Mouse (Mus musculus) gastrocnemius, postnatal 36 days (tissue): ENCODE results near the gene Mgat4c. TPM values are rescaled to one million over a fixed set of nuclear protein-coding genes. Genes with fewer than 3 reads are reported as not detected.
"Not testable (repeated sequence)": the region's sequence is repeated elsewhere in the genome, so short reads cannot be mapped to it uniquely, and the experiment has no call there.

Source experiments
- DNase-seq, 2 experiments: peaks; one replicate each; pipeline ENCODE4 v3.0.0; 2022
- intact Hi-C: fragments of 180-260 bp; cut with DNase I; formaldehyde crosslinking; loops from one replicate; pipeline ENCODE4 v1.15.1; 2025
- total RNA-seq, 2 experiments: library from RNA; stranded (reverse); gene quantifications; 2 replicates each; pipeline ENCODE4 v1.2.3; 2021

Mgat4c gene
- total RNA-seq, 2 experiments from 2014 or later = not detected

DNA sequence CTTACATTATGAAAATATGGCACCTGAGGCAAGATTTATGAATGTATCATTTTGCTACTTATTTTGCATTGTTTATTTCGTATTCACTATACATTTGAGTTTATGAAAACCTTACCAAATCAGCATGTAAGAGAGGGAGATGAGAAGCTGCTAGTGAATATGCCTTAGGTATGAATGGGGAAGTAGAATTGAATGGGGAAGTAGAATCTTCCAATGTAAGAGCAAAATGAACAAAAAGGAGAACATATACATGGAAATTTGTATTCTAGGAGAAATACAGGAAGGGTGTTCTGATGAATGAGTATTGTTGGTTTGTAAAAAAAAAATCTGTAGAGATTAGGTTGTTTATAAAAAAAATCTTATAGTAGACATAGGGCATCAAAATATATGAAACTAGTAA is 441.9 kb downstream of the Mgat4c start:
- intact Hi-C loops = no loop called here
- no peak for DNase-seq

DNA sequence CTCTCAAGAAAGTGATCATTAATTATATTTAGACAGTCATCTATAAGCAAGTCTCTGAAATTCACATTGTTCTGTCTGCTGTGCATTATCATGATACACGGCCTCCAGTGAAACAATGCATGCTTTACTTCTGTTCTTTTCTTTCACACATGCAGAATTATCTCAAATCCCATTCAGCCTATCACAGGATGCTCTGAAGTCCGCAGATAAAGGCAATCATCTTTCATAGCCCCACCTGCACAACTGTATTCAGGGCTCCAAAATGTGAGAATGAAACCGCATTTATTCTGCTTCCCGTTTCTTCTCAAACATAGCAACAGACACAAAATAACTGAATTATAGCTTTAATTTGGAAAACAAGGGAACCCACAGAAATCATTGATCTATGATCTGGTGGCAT is 446.1 kb downstream of the Mgat4c start:
- no peak for DNase-seq
- intact Hi-C loops = no loop called here

DNA sequence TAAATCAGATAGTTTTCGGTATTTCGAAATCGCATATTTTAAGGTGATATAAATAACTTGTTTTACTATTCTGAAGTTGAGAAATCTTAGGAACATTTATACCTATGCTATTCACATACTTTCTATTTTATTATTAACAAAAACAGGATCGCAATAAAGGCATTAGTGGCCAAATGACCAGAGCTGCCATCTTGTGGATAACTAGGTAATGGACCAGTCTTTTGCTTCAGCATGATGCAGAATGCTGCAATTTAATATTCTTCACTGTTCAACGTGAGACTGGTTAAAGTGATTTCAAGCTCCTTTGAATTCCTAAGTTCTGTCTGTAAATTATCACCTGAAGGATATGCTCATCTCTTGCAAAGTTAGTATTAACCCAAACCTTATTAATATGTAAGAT is 473.6 kb downstream of the Mgat4c start:
- intact Hi-C loops = no loop called here
- no peak for DNase-seq

DNA sequence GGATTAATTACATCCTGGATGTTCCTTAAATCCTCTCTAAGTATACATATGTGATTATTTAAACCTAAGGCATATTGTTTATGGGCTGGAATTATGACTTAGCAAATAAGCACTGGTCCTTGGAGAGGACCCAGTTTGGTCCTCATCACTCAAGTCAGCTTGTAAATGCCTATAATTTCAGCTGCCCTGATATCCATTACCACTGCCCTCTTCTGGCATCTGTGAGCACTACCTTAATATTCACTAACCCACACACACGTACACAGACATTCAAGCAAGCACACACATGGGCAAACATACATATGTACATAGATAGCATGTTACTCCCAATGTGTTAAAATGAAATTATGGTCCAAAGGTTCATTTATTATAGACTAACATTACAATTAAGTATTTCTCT is 474.6 kb downstream of the Mgat4c start:
- no peak for DNase-seq
- intact Hi-C loops = no loop called here

DNA sequence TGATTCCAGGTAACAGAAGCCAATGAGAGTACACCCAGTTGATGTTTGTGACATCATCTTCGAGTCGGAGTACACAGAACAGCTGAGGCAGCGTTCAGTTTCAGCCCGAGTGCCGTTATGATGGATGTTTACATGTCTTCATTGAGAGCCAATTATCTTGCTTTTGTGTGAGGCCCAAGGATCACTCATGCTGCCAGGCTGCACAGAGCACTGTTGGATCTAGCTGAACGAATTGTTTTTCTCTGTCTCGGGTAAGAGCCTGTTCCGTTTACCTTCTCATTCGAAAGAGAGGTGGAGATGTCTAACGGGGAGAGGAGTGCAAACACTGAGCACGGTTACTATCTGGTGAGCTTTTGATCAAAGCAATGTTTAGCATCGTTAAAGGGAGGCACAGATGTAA is 477.5 kb downstream of the Mgat4c start:
- no peak for DNase-seq
- intact Hi-C loops = no loop called here

DNA sequence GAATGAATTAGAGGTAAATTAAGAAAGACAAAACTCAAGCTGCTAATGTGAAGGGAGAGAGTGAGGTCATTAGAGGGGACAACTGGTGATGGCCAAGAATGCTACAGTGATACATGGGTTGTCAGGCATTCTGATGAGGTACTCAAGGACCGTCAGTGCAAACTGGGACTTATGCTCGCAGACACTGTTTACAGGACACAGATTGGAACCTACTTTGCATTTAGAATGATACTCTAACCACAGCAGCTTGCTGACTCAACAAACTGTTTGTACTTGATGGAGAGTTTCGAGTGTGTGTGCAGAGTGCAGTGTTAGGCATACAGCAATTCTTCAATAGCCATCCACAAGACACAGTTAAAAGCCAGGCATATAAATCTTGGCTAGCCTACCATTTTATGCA is 503.4 kb downstream of the Mgat4c start:
- intact Hi-C loops = no loop called here
- no peak for DNase-seq

DNA sequence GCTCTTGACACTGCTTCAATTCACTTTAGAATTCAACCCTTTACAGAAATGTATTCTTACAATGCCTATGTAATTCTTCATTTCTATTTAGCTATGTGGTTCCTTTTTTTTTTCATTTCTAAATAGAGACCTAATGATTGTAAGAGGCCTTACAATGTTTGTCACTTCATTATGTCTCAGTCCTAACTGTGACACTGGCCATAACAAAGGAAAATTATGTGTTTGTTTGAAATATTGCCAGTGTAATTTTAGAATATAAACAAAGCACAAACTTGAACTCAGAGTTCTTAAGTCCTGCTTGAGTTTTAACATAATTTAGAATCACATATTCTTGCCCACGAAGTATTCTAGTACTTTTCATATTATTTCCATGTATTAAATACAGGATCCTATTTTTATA is 510.4 kb downstream of the Mgat4c start:
- no peak for DNase-seq
- intact Hi-C loops = no loop called here

DNA sequence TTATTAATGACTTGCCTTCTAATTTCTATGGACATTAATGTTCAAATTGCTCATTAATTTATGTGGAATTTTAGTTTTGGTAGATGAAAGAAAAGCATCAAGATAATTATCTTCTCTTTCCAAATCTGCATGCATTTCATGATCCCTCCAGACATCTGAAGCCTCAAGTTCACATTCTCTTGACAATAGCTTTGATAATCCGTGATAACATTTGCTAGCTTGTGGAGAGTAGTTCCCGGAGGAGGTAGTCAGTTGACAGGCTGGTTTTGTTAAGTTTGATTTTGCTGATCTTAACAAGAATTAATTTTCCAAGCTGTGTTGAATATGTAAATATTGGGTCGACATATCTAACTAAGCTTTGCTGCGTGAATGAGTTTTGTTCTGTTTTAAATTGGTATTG is 515.6 kb downstream of the Mgat4c start:
- DNase-seq = no peak
- intact Hi-C loops = no loop called here

DNA sequence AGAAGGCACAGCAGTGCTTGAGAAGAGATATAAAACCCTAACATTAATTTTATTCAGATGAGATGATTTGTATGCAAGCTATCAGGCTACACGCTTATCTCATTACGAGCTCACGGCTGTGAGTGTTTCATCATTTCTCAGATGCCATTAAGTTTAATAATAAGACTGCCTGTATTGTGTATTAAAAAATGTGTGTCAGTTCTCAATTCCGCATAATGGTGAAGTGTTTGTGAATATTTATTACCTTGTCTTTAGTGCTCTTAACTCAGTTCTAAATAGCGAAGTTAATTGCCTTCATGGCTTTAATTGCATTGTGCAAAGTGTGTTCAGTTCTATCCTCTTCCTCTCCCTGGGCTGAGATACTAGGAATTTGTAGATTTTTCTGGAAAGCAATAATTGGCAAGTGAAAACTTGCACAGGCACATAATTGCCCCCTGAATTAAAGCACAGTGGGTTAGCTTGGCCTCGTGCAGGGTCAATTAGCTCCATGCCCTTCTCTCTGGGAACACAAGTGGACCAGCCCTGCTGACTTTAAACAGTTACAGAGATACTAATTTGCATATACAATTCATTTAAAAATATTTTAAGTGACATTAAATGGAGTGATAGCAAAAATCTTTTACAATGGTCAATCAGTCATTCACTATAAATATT is 557.4 kb downstream of the Mgat4c start:
- intact Hi-C loops = no loop called here
- DNase-seq = no peak

DNA sequence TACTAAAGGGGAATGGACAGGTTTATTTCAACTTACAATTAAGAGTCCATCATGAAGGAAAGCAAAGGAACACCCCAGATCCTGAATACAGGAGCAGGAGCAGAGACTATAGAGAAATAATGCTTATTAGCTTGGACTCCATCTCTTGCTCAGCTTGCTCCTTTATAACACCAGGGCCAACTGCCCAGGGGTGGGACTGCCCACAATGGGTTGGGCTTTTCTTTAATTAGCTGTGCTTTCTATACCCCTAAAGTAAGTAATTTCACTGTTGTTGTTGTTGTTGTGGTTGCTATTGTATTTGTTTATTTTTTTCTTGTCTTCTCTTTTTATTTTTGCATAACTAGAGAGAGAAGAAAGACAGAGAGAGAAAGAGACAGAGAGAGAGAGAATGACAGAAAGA is 562.6 kb downstream of the Mgat4c start:
- intact Hi-C loops = no loop called here
- no peak for DNase-seq

DNA sequence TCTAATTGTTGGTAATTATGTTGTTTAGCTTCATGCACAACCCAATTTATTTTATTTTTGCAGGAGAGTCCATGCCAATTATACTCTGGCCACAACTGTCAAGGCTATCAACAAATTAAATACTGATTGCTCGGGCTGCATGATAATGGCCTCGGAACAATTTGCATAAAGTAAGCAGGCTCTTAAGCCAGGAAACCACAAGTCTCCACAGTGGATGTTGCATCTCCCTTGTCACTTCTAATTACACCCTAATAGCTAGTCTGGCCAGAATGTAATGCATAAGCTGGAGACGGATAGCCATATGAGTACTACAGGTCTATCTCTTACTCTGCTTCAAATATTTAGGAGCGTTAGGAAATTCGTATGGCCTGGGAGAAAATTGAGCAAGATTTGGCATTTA is 563.3 kb downstream of the Mgat4c start:
- intact Hi-C loops = no loop called here
- DNase-seq = no peak

DNA sequence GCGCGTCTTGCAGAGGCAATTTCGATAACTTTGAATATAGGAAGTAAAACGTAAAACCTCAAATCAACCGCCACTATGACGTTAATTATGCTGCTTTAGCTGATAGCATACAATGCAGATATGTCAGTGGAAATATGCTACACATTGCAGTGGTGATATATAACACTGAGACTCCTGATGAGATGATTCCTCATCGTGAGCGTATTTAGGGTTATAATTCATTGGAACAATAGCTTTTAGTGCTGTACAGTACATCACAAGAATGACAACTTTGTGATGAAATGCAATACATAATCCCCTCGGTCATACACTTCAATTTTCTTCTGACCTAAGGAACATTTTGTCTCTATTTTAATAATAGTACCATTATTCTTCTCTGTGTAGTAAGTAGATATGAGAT is 564.0 kb downstream of the Mgat4c start:
- DNase-seq = no peak
- intact Hi-C loops = no loop called here

DNA sequence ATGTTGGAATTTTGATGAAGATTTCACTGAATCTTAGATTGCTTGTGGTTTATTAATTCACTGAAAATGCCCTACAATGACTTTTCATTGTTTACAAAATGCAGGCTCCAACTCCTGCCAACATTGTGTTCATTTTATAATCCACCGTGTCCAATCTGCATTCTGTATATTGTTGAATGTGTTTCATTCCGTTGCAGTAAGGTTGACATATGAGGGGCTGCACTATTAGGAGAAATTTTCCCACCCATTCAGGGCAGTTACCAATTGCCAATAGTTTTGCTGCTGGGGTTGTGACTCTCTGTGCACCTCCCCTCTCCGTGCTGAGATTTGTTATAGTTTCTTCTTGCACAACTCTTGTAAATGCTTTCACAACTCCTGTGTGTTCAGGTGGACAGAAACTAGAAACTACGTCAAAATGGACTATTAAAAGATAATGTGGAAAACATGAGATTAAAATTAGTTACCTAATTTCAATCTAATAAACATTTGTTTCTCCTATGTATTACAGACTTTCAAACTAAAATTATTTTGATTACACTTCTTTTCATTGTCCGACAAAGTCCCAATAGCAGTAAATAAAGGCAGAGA is 627.7 kb downstream of the Mgat4c start:
- intact Hi-C loops = no loop called here

DNA sequence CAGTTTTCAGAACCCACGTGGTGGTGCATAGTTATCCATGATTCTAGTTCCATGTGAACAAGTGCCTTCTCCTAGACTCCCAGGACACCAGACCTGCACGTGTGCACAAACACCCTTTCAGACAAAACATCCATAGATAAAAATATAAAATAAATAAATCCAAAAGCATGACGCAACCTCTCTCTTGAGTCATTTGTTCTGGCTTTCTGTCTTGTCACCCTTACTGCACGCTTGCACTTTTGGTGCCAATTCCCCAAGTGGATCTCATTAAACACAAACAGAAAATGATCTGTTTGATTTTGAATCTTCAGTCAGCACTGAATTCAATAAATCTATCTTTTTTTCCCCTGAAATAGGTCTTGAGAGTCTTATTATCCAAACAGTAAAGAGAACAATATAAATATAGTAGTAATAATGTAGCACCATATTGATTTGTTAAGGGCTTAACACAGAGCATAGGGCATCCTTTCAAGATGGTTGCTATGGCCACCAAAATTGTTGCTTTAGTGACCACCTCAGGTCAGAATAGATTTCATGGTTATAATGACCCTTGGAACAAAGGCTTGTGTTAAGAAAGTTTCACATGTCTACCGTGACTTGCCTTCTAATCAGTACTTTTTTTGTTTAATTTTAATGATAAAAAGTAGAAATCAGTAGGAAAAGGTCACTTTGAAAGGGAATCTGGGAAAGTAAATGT is 684.5 kb downstream of the Mgat4c start:
- intact Hi-C loops = no loop called here
- DNase-seq = no peak

More for the DNA sequence above, 627.7 kb downstream of the Mgat4c start:
- DNase-seq = no peak

DNA sequence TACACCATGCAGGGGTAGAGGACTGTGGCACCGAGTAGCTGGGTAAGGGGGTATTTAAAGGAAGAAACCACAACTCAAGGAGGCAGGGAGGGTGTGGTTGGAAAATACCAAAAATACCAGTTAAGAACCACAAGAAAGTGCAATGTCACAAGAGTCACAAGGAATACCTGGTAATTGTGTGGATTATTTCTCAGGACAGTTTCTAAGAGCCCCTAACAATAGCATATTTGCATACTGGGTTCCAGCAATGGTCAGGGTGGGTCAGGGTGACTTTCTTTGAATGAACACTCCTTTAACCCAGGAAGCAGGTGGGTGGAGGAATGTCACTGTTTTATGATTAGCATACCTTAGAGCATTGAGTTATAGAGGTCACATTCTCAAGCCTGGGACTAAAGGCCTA is 689.3 kb downstream of the Mgat4c start:
- DNase-seq = no peak
- intact Hi-C loops = no loop called here

DNA sequence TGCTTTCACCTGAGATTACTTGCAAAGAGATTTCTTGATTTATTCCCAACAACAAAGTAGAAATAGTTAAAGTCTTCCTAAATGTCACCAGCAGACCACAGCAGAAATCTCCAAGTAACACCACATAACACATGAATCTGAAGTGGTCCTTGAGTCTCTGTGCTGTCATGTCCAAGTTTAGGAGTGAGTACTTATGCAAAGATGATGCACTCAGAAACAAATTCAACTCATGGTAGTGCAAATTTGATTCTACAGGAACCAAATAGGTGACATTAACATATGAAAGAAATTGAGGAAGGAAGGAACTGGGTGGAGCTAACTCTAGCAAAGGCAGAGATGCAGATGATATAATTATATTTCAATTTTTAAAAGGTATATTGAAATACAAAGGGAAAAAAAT is 690.8 kb downstream of the Mgat4c start:
- no peak for DNase-seq
- intact Hi-C loops = no loop called here

DNA sequence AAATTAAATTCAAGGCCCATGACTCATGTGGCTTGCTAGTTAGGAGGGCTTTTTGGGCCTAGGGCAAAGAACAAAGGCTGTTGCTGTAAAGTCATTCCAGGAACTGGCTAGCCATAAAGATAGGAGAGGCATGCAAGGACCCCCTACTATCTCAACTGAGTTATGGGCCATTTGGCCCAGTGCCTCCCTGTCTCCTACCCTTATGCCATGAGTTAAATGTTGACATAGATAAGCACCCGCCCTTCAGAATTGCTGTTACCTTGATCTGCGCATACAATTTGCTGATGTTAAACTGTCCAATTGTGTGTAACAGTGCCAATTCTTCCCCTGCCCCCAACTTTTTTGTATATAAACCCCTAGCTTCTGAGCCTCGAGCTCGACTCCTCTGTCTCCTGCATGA is 692.8 kb downstream of the Mgat4c start:
- intact Hi-C loops = no loop called here
- no peak for DNase-seq

DNA sequence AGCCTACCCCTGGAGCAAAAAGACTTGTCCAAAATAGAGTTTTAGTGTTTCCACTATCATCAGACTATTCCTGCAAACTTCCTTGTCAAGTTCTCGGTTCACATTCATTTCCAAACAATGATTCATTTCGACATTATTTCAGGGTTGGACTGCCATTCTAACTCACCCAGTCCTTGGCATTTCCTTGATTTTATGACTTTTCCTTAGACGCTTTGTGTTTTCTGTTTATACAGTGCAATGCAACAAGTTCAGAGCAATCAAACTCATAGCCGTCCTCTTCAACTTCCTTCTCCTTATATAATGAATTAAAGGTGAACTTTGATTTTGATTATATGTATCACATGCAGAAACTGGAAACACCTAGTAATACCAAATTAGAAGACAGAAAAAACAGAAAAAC is 696.1 kb downstream of the Mgat4c start:
- no peak for DNase-seq
- intact Hi-C loops = no loop called here

DNA sequence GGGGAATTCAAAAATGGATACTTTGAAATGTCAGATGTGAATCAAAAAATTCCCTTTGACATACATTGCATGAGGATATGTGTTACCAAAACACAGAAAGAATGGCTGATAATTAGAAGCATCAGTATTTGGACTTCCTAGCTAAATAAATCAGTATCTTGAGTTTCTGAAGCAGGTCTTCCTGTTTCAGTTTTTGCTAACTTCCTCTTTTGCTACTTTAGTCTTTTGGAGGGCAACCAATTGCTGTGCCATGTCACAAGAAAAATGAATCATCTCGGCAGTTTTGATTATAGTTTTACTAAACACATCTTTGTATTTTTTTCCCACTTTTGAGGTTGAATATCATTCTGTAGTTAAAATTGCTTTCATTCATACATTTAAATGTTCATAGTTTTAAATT is 707.9 kb downstream of the Mgat4c start:
- intact Hi-C loops = no loop called here
- no peak for DNase-seq

DNA sequence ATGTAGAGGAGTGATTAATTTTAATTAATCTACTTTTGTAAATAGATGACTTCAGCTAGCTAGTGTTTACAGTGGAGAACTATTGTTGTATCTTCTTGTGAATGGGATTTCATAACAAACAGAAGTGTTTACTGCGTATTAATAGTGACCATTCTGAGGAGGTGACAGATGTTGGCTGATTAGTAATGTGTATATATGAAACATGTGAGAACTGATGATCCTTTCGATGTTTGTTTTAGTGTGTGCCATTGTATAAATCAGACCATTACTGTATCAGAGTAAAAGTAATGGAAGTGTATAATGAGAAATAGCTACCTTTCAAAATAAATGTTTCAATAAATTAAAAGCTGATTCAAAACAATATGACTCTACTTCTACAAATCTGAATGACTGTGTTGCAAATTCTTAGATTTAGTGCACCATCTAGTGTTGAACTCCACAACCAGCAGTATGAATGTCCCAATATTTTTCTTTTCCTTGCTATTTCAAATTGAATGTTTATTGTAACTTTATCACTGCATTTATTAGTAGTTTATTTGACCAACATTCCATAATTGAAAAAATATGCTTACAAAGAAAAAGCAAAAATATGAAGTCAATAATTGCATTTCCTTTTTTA is 736.5 kb downstream of the Mgat4c start:
- intact Hi-C loops = no loop called here
- no peak for DNase-seq

DNA sequence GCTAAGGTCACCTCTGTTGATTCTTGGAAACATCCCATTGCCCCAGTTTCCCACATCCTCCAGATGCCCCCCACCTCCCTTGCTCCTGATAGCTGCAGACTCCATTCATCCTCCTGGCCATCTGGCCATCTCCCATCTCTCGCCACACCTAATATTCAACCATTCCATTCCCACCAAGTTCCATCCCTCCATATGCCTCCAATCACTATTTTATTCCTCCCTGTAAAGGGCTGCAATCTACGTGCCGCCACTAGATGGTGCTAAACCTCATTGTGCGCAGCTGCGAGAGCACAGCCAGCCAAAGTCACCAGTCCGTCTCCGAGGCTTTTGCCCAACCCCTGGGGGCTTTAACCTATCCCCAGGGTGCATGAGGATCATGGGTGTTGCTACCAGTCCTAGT is 753.8 kb downstream of the Mgat4c start:
- DNase-seq, intact Hi-C loops: not testable (repeated sequence)

DNA sequence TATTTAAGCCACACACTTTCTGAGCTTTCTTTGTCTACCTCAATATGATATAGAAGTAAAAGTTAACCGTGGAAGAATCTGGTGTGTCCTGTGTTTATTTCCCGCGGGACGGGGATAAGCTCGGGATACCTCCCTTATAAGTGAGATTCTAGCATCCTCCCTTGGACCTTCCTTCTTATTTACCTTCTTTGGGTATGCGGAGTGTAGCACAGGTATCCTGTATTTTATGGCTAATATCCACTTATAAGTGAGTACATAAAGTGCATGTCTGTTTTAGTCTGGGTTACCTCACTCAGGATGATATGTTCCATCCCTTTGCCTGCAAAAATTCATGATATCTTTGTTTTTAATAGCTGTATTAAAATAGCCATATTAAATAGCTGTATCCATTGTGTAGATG is 754.2 kb downstream of the Mgat4c start:
- intact Hi-C loops = not testable (repeated sequence)

More for the DNA sequence above, 754.2 kb downstream of the Mgat4c start:
- not testable (repeated sequence) for DNase-seq
